In the genomic region with DNA sequence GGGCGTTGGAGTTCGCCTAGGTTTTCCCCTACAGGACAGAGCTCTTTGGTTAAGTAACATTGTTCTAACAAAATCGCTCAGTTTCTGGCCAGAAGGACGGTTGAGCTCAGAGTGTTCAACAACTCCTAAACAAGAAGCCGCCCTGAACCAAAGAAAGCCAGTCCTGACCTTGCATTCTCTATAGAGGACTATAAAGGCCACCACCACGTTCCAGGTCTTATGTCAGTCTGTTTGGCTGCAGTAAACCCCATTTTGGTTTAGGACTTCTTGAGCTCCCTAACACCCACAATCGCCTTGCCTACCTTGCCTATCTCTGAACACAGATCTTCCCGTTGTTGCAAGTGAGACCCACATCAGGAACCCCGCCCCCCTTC, we compare ENCODE assay signal across 10 mouse cellular contexts. TPM values are rescaled to one million over a fixed set of nuclear protein-coding genes. Genes with fewer than 3 reads are reported as not detected.
DNase-seq lines count a peak whose midpoint lies in the region; ATAC-seq and TF ChIP-seq lines count a peak whose summit lies in the region.
"Had no signal": no experiment of that assay in that cellular context is flagged by ENCODE, and none has a peak within 500 bp of the region (broad histone marks: within the 10 kb centered on the region; RNA-seq: fewer than 3 reads in every experiment).

No protein-coding gene starts in this region.

- H3K9ac ChIP-seq in heart, postnatal 0 days (replicated peaks; ENCODE audit: low read depth, low read length): no peak overlapping the region
- no peak overlapping the region for H3K9ac ChIP-seq in heart, adult 2 months (ENCODE audit: low read depth, low read length)
- peak overlapping the region; percentile 58 for H3K9ac ChIP-seq in hindbrain, embryonic 14.5 days
- H3K9ac ChIP-seq in midbrain, embryonic 13.5 days (replicated peaks): peak overlapping the region; percentile 66; the same call in 1 of the 2 replicates

- no peak for TF ChIP-seq CTCF in heart, postnatal 0 days (IDR thresholded peaks at IDR 0.05; ENCODE audit: low read depth)
- no peak for TF ChIP-seq CTCF in heart, adult 2 months (IDR thresholded peaks at IDR 0.05)

- intact Hi-C loops in heart, adult 2 months (cut with DNase I): loop anchor here (5.0 kb wide), 1 partner anchor 331 kb away; no protein-coding TSS in a partner anchor

- H3K27ac ChIP-seq in heart, postnatal 0 days (ENCODE audit: low read depth): no peak overlapping the region
- no peak overlapping the region for H3K27ac ChIP-seq in heart, adult 2 months
- peak overlapping the region; percentile 78; the same call in 1 of the 2 replicates for H3K27ac ChIP-seq in embryonic facial prominence, embryonic 10.5 days (replicated peaks)
- H3K27ac ChIP-seq in hindbrain, embryonic 14.5 days: no peak overlapping the region
- H3K27ac ChIP-seq in midbrain, embryonic 13.5 days: no peak overlapping the region
- H3K27ac ChIP-seq: gastrocnemius, adult 2 months had no signal

- H3K36me3 ChIP-seq in heart, postnatal 0 days (replicated peaks; ENCODE audit: control insufficient read depth, insufficient read depth, low read length): no peaks in the 10 kb centered on the region
- no peaks in the 10 kb centered on the region for H3K36me3 ChIP-seq in heart, adult 2 months (ENCODE audit: control insufficient read depth, insufficient read depth, low read length)
- H3K36me3 ChIP-seq in embryonic facial prominence, embryonic 10.5 days (replicated peaks): no peaks in the 10 kb centered on the region
- H3K36me3 ChIP-seq in hindbrain, embryonic 14.5 days (replicated peaks; ENCODE audit: control insufficient read depth, insufficient read depth): no peaks in the 10 kb centered on the region
- H3K36me3 ChIP-seq in midbrain, embryonic 13.5 days: no peaks in the 10 kb centered on the region

- H3K79me2 ChIP-seq in heart, adult 2 months (replicated peaks; ENCODE audit: control insufficient read depth, insufficient read depth, low read length): no peaks in the 10 kb centered on the region

- DNase-seq in heart, postnatal 0 days (ENCODE audit: low spot score): no peak
- DNase-seq in heart, adult 2 months: no peak
- DNase-seq in embryonic facial prominence, embryonic 10.5 days (ENCODE audit: low spot score): no peak
- no peak for DNase-seq in hindbrain, embryonic 14.5 days (ENCODE audit: low spot score)
- no peak for DNase-seq in thymus, postnatal 10 days (ENCODE audit: low spot score in 2 of 2)
- DNase-seq in urinary bladder, postnatal 10 days (ENCODE audit: low spot score): no peak
- DNase-seq: gastrocnemius, adult 2 months had no signal

- H3K4me1 ChIP-seq in heart, postnatal 0 days (ENCODE audit: control insufficient read depth, insufficient read depth): 0 out of 2 replicates have a peak, but pooled peaks cover 5% of the 10 kb centered on the region
- no peaks in the 10 kb centered on the region for H3K4me1 ChIP-seq in heart, adult 2 months (ENCODE audit: control insufficient read depth, insufficient read depth, low read length)
- H3K4me1 ChIP-seq in embryonic facial prominence, embryonic 10.5 days: peaks cover 12% of the 10 kb centered on the region
- 0 out of 2 replicates have a peak, but pooled peaks cover 4% of the 10 kb centered on the region for H3K4me1 ChIP-seq in hindbrain, embryonic 14.5 days (replicated peaks; ENCODE audit: control insufficient read depth, insufficient read depth, low read length)
- H3K4me1 ChIP-seq in midbrain, embryonic 13.5 days (replicated peaks): peaks cover 12% of the 10 kb centered on the region

- 18% methylated on average over 9 of the region's 9 CpGs for WGBS in heart, postnatal 0 days
- 28% methylated on average over 9 of the region's 9 CpGs for WGBS in heart, adult 2 months
- WGBS in embryonic facial prominence, embryonic 10.5 days: 15% methylated on average over 9 of the region's 9 CpGs
- 19% methylated on average over 9 of the region's 9 CpGs for WGBS in hindbrain, embryonic 14.5 days
- 19% methylated on average over 9 of the region's 9 CpGs for WGBS in midbrain, embryonic 13.5 days

- H3K9me3 ChIP-seq in heart, postnatal 0 days (replicated peaks; ENCODE audit: control insufficient read depth, low read length): no peaks in the 10 kb centered on the region
- H3K9me3 ChIP-seq in embryonic facial prominence, embryonic 10.5 days: peaks cover 4% of the 10 kb centered on the region; the same call in 1 of the 2 replicates
- H3K9me3 ChIP-seq in hindbrain, embryonic 14.5 days (ENCODE audit: control insufficient read depth, low read length): no peaks in the 10 kb centered on the region
- H3K9me3 ChIP-seq in midbrain, embryonic 13.5 days: no peaks in the 10 kb centered on the region

- TF ChIP-seq EP300 in heart, postnatal 0 days (IDR thresholded peaks at IDR 0.05; ENCODE audit: low read depth): no peak
- TF ChIP-seq EP300 in heart, adult 2 months (IDR thresholded peaks at IDR 0.05; ENCODE audit: insufficient read depth, low read depth, low read length): no peak

- H3K27me3 ChIP-seq in heart, postnatal 0 days (ENCODE audit: control insufficient read depth, insufficient read depth, low read length): peaks cover 3% of the 10 kb centered on the region; the same call in 1 of the 2 replicates
- no peaks in the 10 kb centered on the region for H3K27me3 ChIP-seq in heart, adult 2 months (ENCODE audit: control insufficient read depth, insufficient read depth, low read length)
- peaks cover 34% of the 10 kb centered on the region for H3K27me3 ChIP-seq in embryonic facial prominence, embryonic 10.5 days (replicated peaks; ENCODE audit: low read depth, poor library complexity, severe bottlenecking)
- 0 out of 2 replicates have a peak, but pooled peaks cover 6% of the 10 kb centered on the region for H3K27me3 ChIP-seq in hindbrain, embryonic 14.5 days (ENCODE audit: control insufficient read depth, insufficient read depth, low read length)
- H3K27me3 ChIP-seq in midbrain, embryonic 13.5 days: peaks cover 6% of the 10 kb centered on the region; the same call in 1 of the 2 replicates
- H3K27me3 ChIP-seq: CH12.LX had no signal

- ATAC-seq in heart, postnatal 0 days (ENCODE audit: insufficient read depth, low read depth): 0 out of 2 replicates have a peak, but pooled peaks have one; percentile 24
- ATAC-seq in hindbrain, embryonic 14.5 days (ENCODE audit: low FRiP score): peak; percentile 27; the same call in 1 of the 2 replicates
- ATAC-seq in midbrain, embryonic 13.5 days: no peak; the same call in 1 of the 2 replicates
- ATAC-seq in megakaryocyte-erythroid progenitor cell, adult 5-6 weeks (replicated peaks; ENCODE audit: low FRiP score, low TSS enrichment, poor library complexity, severe bottlenecking): no peak

- H3K4me3 ChIP-seq in heart, postnatal 0 days (ENCODE audit: low read depth, low read length): peak overlapping the region; percentile 40
- H3K4me3 ChIP-seq in heart, adult 2 months: no peak overlapping the region; the same call in 1 of the 2 replicates
- H3K4me3 ChIP-seq in embryonic facial prominence, embryonic 10.5 days: peak overlapping the region; percentile 68
- peak overlapping the region; percentile 40 for H3K4me3 ChIP-seq in hindbrain, embryonic 14.5 days (replicated peaks; ENCODE audit: low read length)
- H3K4me3 ChIP-seq in midbrain, embryonic 13.5 days (replicated peaks): peak overlapping the region; percentile 55
- H3K4me3 ChIP-seq: gastrocnemius, adult 2 months had no signal

- TF ChIP-seq POLR2A in heart, adult 2 months (IDR thresholded peaks at IDR 0.05; ENCODE audit: insufficient read depth, low read depth, low read length): no peak

- H3K4me2 ChIP-seq in heart, postnatal 0 days (ENCODE audit: low read depth, low read length): peak overlapping the region; percentile 75
- H3K4me2 ChIP-seq in hindbrain, embryonic 14.5 days (replicated peaks): peak overlapping the region; percentile 91
- peak overlapping the region; percentile 91 for H3K4me2 ChIP-seq in midbrain, embryonic 13.5 days (replicated peaks)

RNA-seq across cellular contexts. Expression of a gene that starts 0.3 kb away (rescaled TPM):
- total RNA-seq in heart, postnatal 0 days (2014; rRNA removed; ENCODE audit: low replicate concordance): not detected in 2 replicates
- 0.11 TPM in 1 of 2 replicates, not detected in the other for polyA plus RNA-seq in heart, postnatal 0 days (2015; fragmentation: Nextera tagmentation; extraction: Ambion mirVana)
- not detected for total RNA-seq in heart, adult 2 months (2021)
- polyA plus RNA-seq in heart, adult 2 months (2012; rRNA removed): 0.02 TPM in 1 of 2 replicates, not detected in the other
- 0.06 and 0.14 TPM in 2 replicates for polyA plus RNA-seq in embryonic facial prominence, embryonic 10.5 days (2016; fragmentation: Nextera tagmentation; extraction: Ambion mirVana)
- polyA plus RNA-seq in hindbrain, embryonic 14.5 days (2014; fragmentation: Nextera tagmentation; extraction: Ambion mirVana): 0.40 and 0.48 TPM in 2 replicates
- polyA plus RNA-seq in midbrain, embryonic 13.5 days (2015; fragmentation: Nextera tagmentation; extraction: Ambion mirVana): 0.12 and 0.14 TPM in 2 replicates
- total RNA-seq in megakaryocyte-erythroid progenitor cell, adult 5-6 weeks (2014; fragmentation: Nextera tagmentation): not detected in 2 replicates
- total RNA-seq in megakaryocyte-erythroid progenitor cell, adult 5-6 weeks (2017): not detected in 2 replicates
- total RNA-seq: CH12.LX; gastrocnemius, adult 2 months had no signal

Comparison
In these comparisons a context has a peak if more than half of its experiments do, and no peak if none do; other contexts are left out.
1. ATAC-seq: peak in heart, postnatal 0 days (single experiment) and hindbrain, embryonic 14.5 days (single experiment); none in midbrain, embryonic 13.5 days (single experiment) and megakaryocyte-erythroid progenitor cell, adult 5-6 weeks (single experiment).
2. H3K9ac ChIP-seq: peak in hindbrain, embryonic 14.5 days (single experiment) and midbrain, embryonic 13.5 days (single experiment); none in heart, postnatal 0 days (single experiment) and heart, adult 2 months (single experiment).
3. Peak in every context shown above with its lines, with median percentiles within 50 percentile points of each other: H3K4me2 ChIP-seq.